Mouse (Mus musculus) forebrain, embryonic 11.5 days (tissue): ENCODE results near the gene Egln2. TPM values are rescaled to one million over a fixed set of nuclear protein-coding genes. Genes with fewer than 3 reads are reported as not detected.
A peak's percentile ranks its signal among the peaks of the same experiment; 100 is the strongest.

ENCODE experiments used
- ATAC-seq: fragments of 200-750 bp; cut with Nextera tagmentation; replicated peaks from 2 replicates; pipeline ENCODE4 v1.8.0; 2017; ENCODE audit warnings: moderate TSS enrichment; ENCODE audit not compliant: low FRiP score
- DNase-seq: peaks from one replicate; pipeline ENCODE4 v3.0.0-alpha.2; 2017; ENCODE audit warnings: low spot score
- H3K27ac ChIP-seq: fragments of 300-500 bp; sonication (generic); 2 replicates; pipeline ENCODE4 v1.5.1; 2014; ENCODE audit warnings: low read depth, low read length
- H3K27me3 ChIP-seq: fragments of 300-500 bp; sonication (generic); 2 replicates; pipeline ENCODE4 v1.6.1; 2014; ENCODE audit warnings: mild to moderate bottlenecking, low read length, mixed read lengths; ENCODE audit not compliant: control insufficient read depth, insufficient read depth
- H3K36me3 ChIP-seq: fragments of 300-500 bp; sonication (generic); 2 replicates; pipeline ENCODE4 v1.6.1; 2014; ENCODE audit warnings: mild to moderate bottlenecking, low read length, moderate library complexity, mixed read lengths; ENCODE audit not compliant: control insufficient read depth, insufficient read depth
- H3K4me1 ChIP-seq: fragments of 300-500 bp; sonication (generic); replicated peaks from 2 replicates; pipeline ENCODE4 v1.6.1; 2014; ENCODE audit warnings: low read length, mixed read lengths; ENCODE audit not compliant: control insufficient read depth, insufficient read depth
- H3K4me2 ChIP-seq: fragments of 300-500 bp; sonication (generic); 2 replicates; pipeline ENCODE4 v1.6.1; 2014; ENCODE audit warnings: low read depth, mild to moderate bottlenecking, low read length, moderate library complexity, mixed read lengths; ENCODE audit not compliant: severe bottlenecking
- H3K4me3 ChIP-seq: fragments of 300-500 bp; sonication (generic); 2 replicates; pipeline ENCODE4 v1.5.1; 2014; ENCODE audit warnings: low read depth, low read length
- H3K9ac ChIP-seq: fragments of 300-500 bp; sonication (generic); 2 replicates; pipeline ENCODE4 v1.6.1; 2014; ENCODE audit warnings: low read length
- H3K9me3 ChIP-seq: fragments of 300-500 bp; sonication (generic); 2 replicates; pipeline ENCODE4 v1.6.1; 2016; ENCODE audit warnings: low read length, mixed read lengths; ENCODE audit not compliant: control insufficient read depth
- WGBS: fragments of 180-500 bp; shearing (Covaris S2); extraction: QIAGEN DNeasy Blood & Tissue Kit; methylation state at CpG from one replicate; pipeline ENCODE4 v1.1.7; 2014; 5-methylcytosine and 5-hydroxymethylcytosine counted together
- polyA plus RNA-seq: library from polyadenylated mRNA; unstranded; fragments of >200 nt; fragmentation: Nextera tagmentation; extraction: Ambion mirVana; gene quantifications from 2 replicates; pipeline ENCODE4 v1.2.1, GENCODE M21; 2014

Gene Egln2
- polyA plus RNA-seq, 1 experiment from 2014 or later: 60.7 TPM

DNA sequence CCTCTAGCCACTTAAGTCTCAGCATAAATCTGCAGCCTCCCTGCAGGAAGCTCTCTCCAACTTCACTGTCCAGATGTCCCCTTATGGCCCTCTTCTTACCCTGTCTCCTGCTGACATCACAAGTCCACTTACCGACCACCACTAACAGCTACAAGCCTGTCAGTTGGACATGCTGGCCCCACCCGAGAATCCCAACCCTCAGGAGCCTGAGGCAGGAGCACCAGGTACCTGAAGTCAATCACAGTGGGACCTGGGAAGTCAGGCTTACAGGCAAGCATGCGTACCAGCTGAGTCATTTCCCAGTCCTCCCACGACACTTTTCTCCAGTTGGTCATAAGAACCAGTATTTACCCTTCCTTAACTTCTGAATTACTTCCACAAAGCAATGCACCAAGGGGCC, 27.1 kb upstream of the Egln2 start:
- H3K36me3 ChIP-seq: peaks cover 39% of the 10 kb centered on the region
- ATAC-seq: no peak
- DNase-seq: no peak
- H3K4me2 ChIP-seq: no peak overlapping the region
- no peak overlapping the region for H3K9ac ChIP-seq
- H3K4me3 ChIP-seq: no peak overlapping the region
- 93% methylated on average over 4 of the region's 4 CpGs for WGBS
- H3K4me1 ChIP-seq: peaks cover 9% of the 10 kb centered on the region; the same call in 1 of the 2 replicates
- no peak overlapping the region for H3K27ac ChIP-seq
- no peaks in the 10 kb centered on the region for H3K9me3 ChIP-seq
- no peaks in the 10 kb centered on the region for H3K27me3 ChIP-seq

DNA sequence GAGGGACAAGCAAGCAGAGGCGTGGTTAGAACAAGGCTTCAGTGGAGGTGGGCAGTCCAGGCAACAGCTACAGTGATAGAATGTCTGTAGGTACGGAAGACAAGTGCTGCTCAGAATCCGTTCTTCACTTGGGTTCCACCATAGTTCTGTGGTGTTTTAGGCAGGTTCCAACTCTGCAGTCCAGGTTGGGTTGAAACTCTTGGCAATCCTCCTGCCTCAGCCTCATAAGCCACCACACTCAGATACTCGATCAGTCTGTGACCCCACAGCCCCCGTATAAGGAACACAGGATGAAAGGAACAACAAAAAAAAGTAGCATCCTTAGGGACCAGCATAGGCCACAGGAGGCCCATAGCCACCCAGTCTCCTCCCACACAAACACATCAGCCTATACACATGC, 25.8 kb upstream of the Egln2 start:
- H3K9me3 ChIP-seq: no peaks in the 10 kb centered on the region
- H3K4me3 ChIP-seq: no peak overlapping the region
- no peak overlapping the region for H3K27ac ChIP-seq
- peaks cover 9% of the 10 kb centered on the region; the same call in 1 of the 2 replicates for H3K4me1 ChIP-seq
- no peak for ATAC-seq
- no peak overlapping the region for H3K9ac ChIP-seq
- DNase-seq: no peak
- H3K27me3 ChIP-seq: no peaks in the 10 kb centered on the region
- no peak overlapping the region for H3K4me2 ChIP-seq
- peaks cover 45% of the 10 kb centered on the region for H3K36me3 ChIP-seq
- 96% methylated on average over 5 of the region's 5 CpGs for WGBS

DNA sequence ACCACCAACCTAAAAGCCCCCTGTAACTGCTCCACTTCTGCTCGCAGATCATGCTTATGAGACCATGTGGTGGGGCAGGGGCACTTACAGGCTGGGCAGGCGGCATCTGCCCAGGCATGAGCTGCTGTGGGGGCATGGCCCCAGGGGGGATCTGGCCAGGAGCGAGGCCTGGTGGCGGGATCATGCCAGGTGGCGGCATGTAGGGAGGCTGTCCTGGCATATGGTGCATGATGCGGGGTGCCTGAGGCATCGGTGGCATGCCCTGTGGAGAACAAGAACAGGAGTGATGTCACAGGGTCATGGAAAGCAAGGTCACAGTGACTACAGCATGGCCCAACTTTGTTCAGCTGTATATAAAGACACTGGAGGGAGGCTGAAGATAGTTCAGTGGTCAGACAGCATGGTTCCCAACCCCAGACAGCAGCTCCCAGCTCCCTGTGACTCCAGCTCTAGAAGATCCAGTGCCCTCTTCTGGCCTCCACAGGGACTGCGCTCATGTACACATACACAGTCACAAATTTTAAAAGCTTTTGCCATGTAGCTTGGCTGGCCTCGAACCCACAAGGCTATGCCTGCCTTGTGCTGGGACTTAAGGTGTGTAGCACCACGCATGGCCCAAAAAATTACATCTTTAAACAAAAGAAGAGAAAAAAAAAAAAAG, 22.8 kb upstream of the Egln2 start:
- H3K27ac ChIP-seq: no peak overlapping the region
- H3K27me3 ChIP-seq: no peaks in the 10 kb centered on the region
- H3K4me3 ChIP-seq: no peak overlapping the region
- ATAC-seq: no peak
- WGBS: 94% methylated on average over 10 of the region's 10 CpGs
- no peak for DNase-seq
- H3K4me2 ChIP-seq: no peak overlapping the region
- no peak overlapping the region for H3K9ac ChIP-seq
- H3K36me3 ChIP-seq: peaks cover 64% of the 10 kb centered on the region
- no peaks in the 10 kb centered on the region for H3K9me3 ChIP-seq
- H3K4me1 ChIP-seq: peaks cover 3% of the 10 kb centered on the region; the same call in 1 of the 2 replicates

DNA sequence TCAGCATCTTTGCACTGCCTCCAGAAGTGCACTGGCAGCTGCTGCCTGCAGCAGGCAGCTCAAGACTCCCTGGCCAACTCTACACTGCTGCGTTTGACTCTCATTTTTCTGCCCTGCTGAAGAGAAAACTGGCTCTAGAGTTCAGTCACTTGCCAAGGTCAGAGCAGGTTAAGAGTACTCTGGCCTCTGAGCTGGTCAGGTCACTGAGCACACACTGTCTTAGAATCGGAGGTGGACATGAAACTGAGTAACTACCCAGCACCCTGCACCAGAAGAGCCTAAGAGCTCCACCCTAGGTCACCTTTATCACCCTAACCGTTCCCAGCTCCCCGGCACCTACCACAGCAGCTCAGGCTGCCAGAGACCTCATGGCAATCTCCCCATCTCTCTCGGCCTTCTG, 19.4 kb upstream of the Egln2 start:
- H3K4me2 ChIP-seq: no peak overlapping the region
- H3K36me3 ChIP-seq: peaks cover 49% of the 10 kb centered on the region
- H3K4me1 ChIP-seq: no peaks in the 10 kb centered on the region
- H3K9ac ChIP-seq: no peak overlapping the region
- H3K4me3 ChIP-seq: no peak overlapping the region
- no peaks in the 10 kb centered on the region for H3K9me3 ChIP-seq
- WGBS: 92% methylated on average over 5 of the region's 5 CpGs
- H3K27me3 ChIP-seq: no peaks in the 10 kb centered on the region
- DNase-seq (no peak), ATAC-seq (no peak)
- no peak overlapping the region for H3K27ac ChIP-seq

DNA sequence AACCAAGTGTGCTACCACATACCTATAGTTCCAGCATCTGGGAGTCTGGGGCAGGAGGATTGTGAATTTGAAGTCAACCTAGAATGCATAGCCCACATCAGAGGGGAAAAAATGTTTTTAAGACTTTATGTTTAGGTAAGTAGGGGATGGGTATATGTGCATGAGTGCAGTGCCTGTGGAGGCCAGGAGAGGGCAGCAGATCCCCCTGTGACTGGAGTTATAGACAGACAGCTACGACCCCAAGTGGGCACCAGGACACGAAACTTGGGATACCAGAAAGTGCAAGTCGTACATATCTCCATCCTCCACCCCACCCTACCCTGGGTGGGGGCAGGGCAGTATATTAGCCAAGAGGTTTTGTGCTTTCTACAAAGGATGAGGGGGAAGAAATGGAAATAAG, 18.4 kb upstream of the Egln2 start:
- Histone ChIP-seq H3K9ac (no peak overlapping the region), H3K9me3 (no peaks in the 10 kb centered on the region), H3K27me3 (no peaks in the 10 kb centered on the region), H3K4me3 (no peak overlapping the region), H3K4me1 (no peaks in the 10 kb centered on the region), H3K27ac (no peak overlapping the region), H3K36me3 (peaks cover 39% of the 10 kb centered on the region), H3K4me2 (no peak overlapping the region)
- ATAC-seq (no peak), DNase-seq (peak; percentile 84)
- 72% methylated on average over 3 of the region's 3 CpGs for WGBS

DNA sequence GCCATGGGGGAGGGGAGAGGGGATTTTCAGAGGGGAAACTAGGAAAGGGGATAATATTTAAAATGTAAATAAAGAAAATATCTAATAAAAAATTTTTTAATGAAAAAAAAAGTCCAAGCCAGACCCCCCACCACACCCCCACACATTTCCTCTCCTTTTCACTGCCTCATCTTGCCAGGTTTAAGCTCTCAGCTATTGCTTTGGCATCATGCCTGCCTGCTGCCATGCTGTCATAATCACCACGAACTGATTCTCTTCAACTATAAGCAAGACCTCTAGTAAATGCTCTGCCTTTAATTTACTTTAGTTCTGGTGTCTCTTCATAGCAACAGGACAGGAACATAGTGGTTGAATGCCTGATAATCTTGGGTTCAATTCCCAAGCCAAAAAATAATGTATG, 15.9 kb upstream of the Egln2 start:
- Histone ChIP-seq H3K4me3 (no peak overlapping the region), H3K9me3 (no peaks in the 10 kb centered on the region), H3K36me3 (peaks cover 21% of the 10 kb centered on the region), H3K4me1 (0 out of 2 replicates have a peak, but pooled peaks cover 4% of the 10 kb centered on the region), H3K4me2 (no peak overlapping the region), H3K9ac (no peak overlapping the region), H3K27ac (no peak overlapping the region), H3K27me3 (no peaks in the 10 kb centered on the region)
- 92% methylated on average over 1 of the region's 1 CpGs for WGBS
- DNase-seq (no peak), ATAC-seq (no peak)

DNA sequence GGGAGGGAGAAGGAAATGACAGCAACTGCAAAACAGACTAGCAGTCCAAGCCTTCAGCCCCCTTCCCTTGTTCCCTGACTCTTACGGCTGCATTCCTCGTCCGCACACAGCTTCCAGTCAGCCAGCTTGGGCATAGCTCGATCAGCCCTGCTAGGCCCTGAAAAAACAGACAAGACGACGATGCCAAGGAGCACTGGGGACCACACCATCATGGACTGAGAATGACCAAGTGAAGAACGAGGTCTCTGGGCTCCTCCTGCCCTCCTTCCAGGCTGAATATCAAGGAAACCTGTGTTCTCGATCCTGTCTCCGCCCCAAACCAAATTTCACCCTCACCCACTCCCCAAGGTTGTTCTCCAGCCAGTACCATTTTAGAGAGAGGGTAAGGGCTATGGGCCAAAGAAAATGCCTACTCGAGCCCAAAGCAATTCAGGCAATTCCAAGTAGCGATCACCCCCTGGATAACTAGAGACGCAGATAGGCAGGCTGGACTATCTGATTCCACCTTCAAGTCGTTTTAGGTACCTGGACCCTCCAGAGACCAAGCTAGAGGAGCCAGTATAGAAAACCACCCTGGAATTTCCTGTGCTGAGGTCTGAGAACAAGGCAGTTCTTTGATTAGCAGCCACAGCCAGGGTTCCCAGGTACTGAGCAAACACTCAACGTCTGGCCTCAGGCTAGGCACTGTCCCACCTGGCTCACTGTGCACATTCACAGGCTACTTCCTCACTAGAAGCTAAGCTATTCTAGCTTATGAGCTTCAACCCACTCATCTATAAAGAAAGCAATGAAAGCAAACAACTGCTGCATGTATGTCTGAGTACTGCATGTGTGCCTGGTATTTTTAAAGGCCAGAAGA, 14.5 kb upstream of the Egln2 start, which contains the start of the genes Gm21983 and Mia:
Gene Gm21983, minus strand, starts transcription at position 250 of the 859 bp plus-strand sequence.
Gene Mia, minus strand, starts transcription at position 321 of the 859 bp plus-strand sequence.
- no peak for DNase-seq
- H3K36me3 ChIP-seq: peaks cover 14% of the 10 kb centered on the region
- no peak within 1 kb of the TSS for H3K4me3 ChIP-seq
- ATAC-seq: no peak
- 0 out of 2 replicates have a peak, but pooled peaks cover 4% of the 10 kb centered on the region for H3K4me1 ChIP-seq
- H3K27ac ChIP-seq: no peak within 1 kb of the TSS
- WGBS: 74% methylated on average over 14 of the region's 14 CpGs
- H3K4me2 ChIP-seq: no peak within 1 kb of the TSS
- H3K9me3 ChIP-seq: no peaks in the 10 kb centered on the region
- H3K9ac ChIP-seq: no peak within 1 kb of the TSS
- H3K27me3 ChIP-seq: no peaks in the 10 kb centered on the region

DNA sequence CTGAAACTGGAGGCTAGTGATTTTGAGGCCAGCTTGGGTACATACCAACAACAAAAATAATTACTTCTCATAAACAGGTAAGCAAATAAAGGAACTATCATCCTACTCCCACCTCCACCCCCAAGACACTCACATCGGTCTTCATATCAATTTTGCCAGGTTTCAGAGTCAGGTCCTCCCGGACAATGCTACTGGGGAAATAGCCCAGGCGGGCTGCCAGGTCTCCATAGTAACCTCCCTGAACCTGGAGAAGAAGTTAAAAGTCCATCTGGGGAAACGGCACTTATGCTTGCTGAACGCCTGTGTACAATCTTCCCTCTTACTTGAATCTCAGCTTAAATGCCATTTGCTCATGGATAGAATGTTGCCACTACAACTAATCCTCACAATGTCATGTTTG, 13.4 kb upstream of the Egln2 start:
- Histone ChIP-seq H3K27ac (no peak overlapping the region), H3K4me1 (0 out of 2 replicates have a peak, but pooled peaks cover 4% of the 10 kb centered on the region), H3K27me3 (no peaks in the 10 kb centered on the region), H3K9me3 (no peaks in the 10 kb centered on the region), H3K9ac (no peak overlapping the region), H3K4me2 (no peak overlapping the region), H3K4me3 (no peak overlapping the region), H3K36me3 (peaks cover 7% of the 10 kb centered on the region)
- ATAC-seq (no peak), DNase-seq (no peak)
- WGBS: 74% methylated on average over 5 of the region's 5 CpGs
